Mouse (Mus musculus): Measurements from ENCODE around the gene Armh2.
"Not testable (repeated sequence)": the region's sequence is repeated elsewhere in the genome, so short reads cannot be mapped to it uniquely, and the experiment has no call there.

Gene Armh2

GRCm38 (mm10) chr13:24759451-24759850, 18.4 kb downstream of the Armh2 start:
- DNase-seq, result no peak

- DNase-seq, result no peak
Measured at GRCm38 (mm10) chr13:24760351-24760870, 19.4 kb downstream of the Armh2 start.

GRCm38 (mm10) chr13:24761083-24761402, 20.0 kb downstream of the Armh2 start:
- no peak for DNase-seq

- DNase-seq, result peak; percentile 88 to 94
Measured at GRCm38 (mm10) chr13:24761403-24762227, 20.6 kb downstream of the Armh2 start, which contains the start of gene Gmnn. TSS of gene Gmnn (minus strand) at chr13:24761923.

- DNase-seq, result no peak
Measured at GRCm38 (mm10) chr13:24762254-24762653, 21.2 kb downstream of the Armh2 start.

GRCm38 (mm10) chr13:24767809-24768208, 26.8 kb downstream of the Armh2 start:
- DNase-seq, result not testable (repeated sequence)

GRCm38 (mm10) chr13:24771482-24771881, 30.4 kb downstream of the Armh2 start:
- not testable (repeated sequence) for DNase-seq

GRCm38 (mm10) chr13:24776146-24776844, 35.3 kb downstream of the Armh2 start:
- DNase-seq, result peak; percentile 61 to 71

- DNase-seq, result no peak
Measured at GRCm38 (mm10) chr13:24778026-24778425, 37.0 kb downstream of the Armh2 start.

GRCm38 (mm10) chr13:24778706-24779380, 37.8 kb downstream of the Armh2 start:
- no peak for DNase-seq

GRCm38 (mm10) chr13:24781916-24782315, 40.9 kb downstream of the Armh2 start:
- peak in 1 of 2 experiments; percentile 34 for DNase-seq

- peak; percentile 63 to 79 for DNase-seq
Measured at GRCm38 (mm10) chr13:24786014-24786490, 45.0 kb downstream of the Armh2 start.

GRCm38 (mm10) chr13:24787477-24787876, 46.4 kb downstream of the Armh2 start:
- no peak for DNase-seq

GRCm38 (mm10) chr13:24791349-24791748, 50.3 kb downstream of the Armh2 start:
- DNase-seq, result no peak

- DNase-seq, result no peak
Measured at GRCm38 (mm10) chr13:24792411-24793045, 51.5 kb downstream of the Armh2 start.

Measured in kidney, postnatal 25 days (tissue).